ENCODE assay signal across 23 mouse cellular contexts in genomic region chr4:120796687-120797086, GRCm38 (mm10). TPM values are rescaled to one million over a fixed set of nuclear protein-coding genes. Genes with fewer than 3 reads are reported as not detected.
DNase-seq lines count a peak whose midpoint lies in the region; ATAC-seq and TF ChIP-seq lines count a peak whose summit lies in the region.
"Had no signal": no experiment of that assay in that cellular context is flagged by ENCODE, and none has a peak within 500 bp of the region (broad histone marks: within the 10 kb centered on the region; RNA-seq: fewer than 3 reads in every experiment).

No protein-coding gene starts in this region.

- in situ Hi-C loops in ES-E14 (cut with MboI; ENCODE audit: low sequenced_read_pairs in 2 of 2, unreplicated experiment in 2 of 2): no loop called here

- no peak overlapping the region for H3K4me2 ChIP-seq in forebrain, embryonic 14.5 days (ENCODE audit: low read length)
- no peak overlapping the region for H3K4me2 ChIP-seq in forebrain, embryonic 13.5 days
- no peak overlapping the region for H3K4me2 ChIP-seq in midbrain, embryonic 14.5 days (ENCODE audit: low read length)
- H3K4me2 ChIP-seq: embryonic facial prominence, embryonic 12.5 days; heart, embryonic 15.5 days; hindbrain, embryonic 14.5 days had no signal

- no peak overlapping the region for H3K9ac ChIP-seq in ES-E14 (ENCODE audit: insufficient read depth, low read depth, low read length, poor library complexity, severe bottlenecking)
- no peak overlapping the region for H3K9ac ChIP-seq in forebrain, embryonic 14.5 days (ENCODE audit: low read length)
- no peak overlapping the region for H3K9ac ChIP-seq in forebrain, embryonic 13.5 days
- no peak overlapping the region for H3K9ac ChIP-seq in midbrain, embryonic 14.5 days (replicated peaks; ENCODE audit: low read length)
- H3K9ac ChIP-seq: embryonic facial prominence, embryonic 12.5 days; forebrain, postnatal 0 days; heart, embryonic 15.5 days; hindbrain, embryonic 14.5 days had no signal

- DNase-seq in A20 (ENCODE audit: low read depth, low spot score) (peak; percentile 45), ES-E14 (ENCODE audit: low read depth, low spot score) (no peak)
- no peak for DNase-seq in forebrain, embryonic 14.5 days (ENCODE audit: low spot score)
- no peak for DNase-seq in midbrain, embryonic 14.5 days
- DNase-seq: adrenal gland, postnatal 14 days; B cell, adult 2 months; cerebellum, adult 18-20 months; cerebellum, postnatal 10 days; forebrain, postnatal 0 days; gastrocnemius, postnatal 25 days; heart, adult 18-20 months; heart, postnatal 14 days; kidney, adult 2 months had no signal

- peaks cover 2 to 4% of the 10 kb centered on the region in 2 experiments; a peak in 3 of 4 replicates for H3K4me1 ChIP-seq in ES-E14 (ENCODE audit: control insufficient read depth in 2 of 2, insufficient read depth in 2 of 2, low read length in 2 of 2, poor library complexity in 1 of 2)
- peaks cover 2% of the 10 kb centered on the region; the same call in 1 of the 2 replicates for H3K4me1 ChIP-seq in forebrain, embryonic 14.5 days (ENCODE audit: control insufficient read depth, insufficient read depth, low read length)
- peaks cover 13% of the 10 kb centered on the region; the same call in 1 of the 2 replicates for H3K4me1 ChIP-seq in forebrain, embryonic 13.5 days
- no peaks in the 10 kb centered on the region for H3K4me1 ChIP-seq in midbrain, embryonic 14.5 days (ENCODE audit: control insufficient read depth, insufficient read depth, low read length)

- 85% methylated on average over 2 of the region's 2 CpGs for WGBS in forebrain, embryonic 14.5 days
- 89% methylated on average over 2 of the region's 2 CpGs for WGBS in forebrain, embryonic 13.5 days
- WGBS in midbrain, embryonic 14.5 days: 90% methylated on average over 2 of the region's 2 CpGs

- H3K27ac ChIP-seq in ES-E14 (ENCODE audit: insufficient read depth, low read depth, low read length, poor library complexity, severe bottlenecking): peak overlapping the region; percentile 22; the same call in 1 of the 2 replicates
- H3K27ac ChIP-seq in forebrain, embryonic 14.5 days (ENCODE audit: low read depth, low read length): no peak overlapping the region
- H3K27ac ChIP-seq in forebrain, embryonic 13.5 days: no peak overlapping the region
- no peak overlapping the region for H3K27ac ChIP-seq in midbrain, embryonic 14.5 days (replicated peaks; ENCODE audit: low read depth, low read length)
- H3K27ac ChIP-seq: embryonic facial prominence, embryonic 12.5 days; heart, embryonic 10.5 days; heart, embryonic 15.5 days; hindbrain, embryonic 14.5 days had no signal

- no peaks in the 10 kb centered on the region for H3K9me3 ChIP-seq in ES-E14 (ENCODE audit: control insufficient read depth, insufficient read depth, low read depth, low read length)
- no peaks in the 10 kb centered on the region for H3K9me3 ChIP-seq in forebrain, embryonic 14.5 days (replicated peaks; ENCODE audit: control insufficient read depth, low read length)
- no peaks in the 10 kb centered on the region for H3K9me3 ChIP-seq in forebrain, embryonic 13.5 days (replicated peaks)
- H3K9me3 ChIP-seq in midbrain, embryonic 14.5 days (ENCODE audit: control insufficient read depth, low read length): no peaks in the 10 kb centered on the region
- H3K9me3 ChIP-seq: embryonic facial prominence, embryonic 12.5 days; heart, embryonic 10.5 days; heart, embryonic 15.5 days had no signal

- no peaks in the 10 kb centered on the region for H3K36me3 ChIP-seq in ES-E14 (ENCODE audit: control insufficient read depth, insufficient read depth, low read length, poor library complexity, severe bottlenecking)
- H3K36me3 ChIP-seq in forebrain, embryonic 14.5 days (ENCODE audit: control insufficient read depth, insufficient read depth, low read length): no peaks in the 10 kb centered on the region
- no peaks in the 10 kb centered on the region for H3K36me3 ChIP-seq in forebrain, embryonic 13.5 days (ENCODE audit: poor library complexity, severe bottlenecking)
- no peaks in the 10 kb centered on the region for H3K36me3 ChIP-seq in midbrain, embryonic 14.5 days (ENCODE audit: control insufficient read depth, insufficient read depth, low read length)
- H3K36me3 ChIP-seq: heart, embryonic 10.5 days; heart, embryonic 15.5 days had no signal

- H3K27me3 ChIP-seq in forebrain, embryonic 14.5 days (replicated peaks; ENCODE audit: control insufficient read depth, insufficient read depth, low read length): no peaks in the 10 kb centered on the region
- H3K27me3 ChIP-seq in forebrain, embryonic 13.5 days: no peaks in the 10 kb centered on the region
- H3K27me3 ChIP-seq in midbrain, embryonic 14.5 days (ENCODE audit: control insufficient read depth, insufficient read depth, low read length): no peaks in the 10 kb centered on the region
- H3K27me3 ChIP-seq: embryonic facial prominence, embryonic 12.5 days; heart, embryonic 15.5 days had no signal

- H3K4me3 ChIP-seq in ES-E14 (ENCODE audit: insufficient read depth in 1 of 2, low read depth in 1 of 2, low read length in 2 of 2, poor library complexity in 1 of 2, severe bottlenecking in 1 of 2): no peak overlapping the region
- H3K4me3 ChIP-seq in forebrain, embryonic 14.5 days (ENCODE audit: low read depth, low read length): no peak overlapping the region
- H3K4me3 ChIP-seq in forebrain, embryonic 13.5 days: no peak overlapping the region
- H3K4me3 ChIP-seq in midbrain, embryonic 14.5 days (replicated peaks; ENCODE audit: low read depth, low read length): no peak overlapping the region
- H3K4me3 ChIP-seq: embryonic facial prominence, embryonic 12.5 days; heart, embryonic 10.5 days; heart, embryonic 15.5 days had no signal

- ATAC-seq in common myeloid progenitor, adult 5-6 weeks (replicated peaks; ENCODE audit: low read depth, poor library complexity, severe bottlenecking): peak; percentile 50
- peak; percentile 27; the same call in 1 of the 2 replicates for ATAC-seq in megakaryocyte progenitor cell, adult 5-6 weeks (replicated peaks; ENCODE audit: poor library complexity)
- ATAC-seq in forebrain, embryonic 14.5 days: no peak
- no peak for ATAC-seq in forebrain, embryonic 13.5 days
- ATAC-seq in midbrain, embryonic 14.5 days (ENCODE audit: low FRiP score, low TSS enrichment): no peak
- ATAC-seq: activated CD4-positive, CD25-positive, alpha-beta regulatory T cell, adult 4 months; forebrain, postnatal 0 days; intestine, embryonic 16.5 days had no signal

TF ChIP-seq in ES-E14, 5 proteins besides CTCF, POLR2A, EP300 and RAD21:
- TF ChIP-seq MAFK (IDR thresholded peaks at IDR 0.05; ENCODE audit: insufficient read depth, low read depth, low read length) (no peak), CHD2 (IDR thresholded peaks at IDR 0.05; ENCODE audit: low read depth, low read length) (no peak), ZNF384 (IDR thresholded peaks at IDR 0.05; ENCODE audit: low read depth, low read length) (no peak), ZC3H11A (IDR thresholded peaks at IDR 0.05; ENCODE audit: borderline replicate concordance, low read depth, low read length) (no peak), HCFC1 (IDR thresholded peaks at IDR 0.05; ENCODE audit: borderline replicate concordance, insufficient read depth, low read length) (no peak)

RNA-seq across cellular contexts. Expression of gene Nfyc, which starts 34.7 kb away (rescaled TPM):
- total RNA-seq in ES-E14 (2012; rRNA removed): 47.1 and 62.0 TPM in 2 replicates
- 51.2 and 73.2 TPM in 2 replicates for total RNA-seq in common myeloid progenitor, adult 5-6 weeks (2017)
- 60.6 and 69.9 TPM in 2 replicates for total RNA-seq in megakaryocyte progenitor cell, adult 5-6 weeks (2015)
- 40.8 and 41.5 TPM in 2 replicates for total RNA-seq in megakaryocyte progenitor cell, adult 5-6 weeks (2017)
- polyA plus RNA-seq in forebrain, embryonic 14.5 days (2014; fragmentation: Nextera tagmentation; extraction: Ambion mirVana): 120 and 123 TPM in 2 replicates
- polyA plus RNA-seq in forebrain, embryonic 13.5 days (2015; fragmentation: Nextera tagmentation; extraction: Ambion mirVana): 98.2 and 106 TPM in 2 replicates
- polyA plus RNA-seq in midbrain, embryonic 14.5 days (2014; fragmentation: Nextera tagmentation; extraction: Ambion mirVana): 89.4 and 97.5 TPM in 2 replicates

RNA-seq across cellular contexts. Expression of gene Kcnq4, which starts 48.3 kb away (rescaled TPM):
- 0.45 and 0.74 TPM in 2 replicates for total RNA-seq in ES-E14 (2012; rRNA removed)
- not detected in 2 replicates for total RNA-seq in common myeloid progenitor, adult 5-6 weeks (2017)
- total RNA-seq in megakaryocyte progenitor cell, adult 5-6 weeks (2015): not detected in 2 replicates
- not detected in 2 replicates for total RNA-seq in megakaryocyte progenitor cell, adult 5-6 weeks (2017)
- polyA plus RNA-seq in forebrain, embryonic 14.5 days (2014; fragmentation: Nextera tagmentation; extraction: Ambion mirVana): 5.0 and 6.5 TPM in 2 replicates
- 3.4 and 4.0 TPM in 2 replicates for polyA plus RNA-seq in forebrain, embryonic 13.5 days (2015; fragmentation: Nextera tagmentation; extraction: Ambion mirVana)
- polyA plus RNA-seq in midbrain, embryonic 14.5 days (2014; fragmentation: Nextera tagmentation; extraction: Ambion mirVana): 3.7 and 3.9 TPM in 2 replicates
- total RNA-seq: hematopoietic stem cell, adult 5-6 weeks had no signal
- polyA plus RNA-seq: activated CD4-positive, CD25-positive, alpha-beta regulatory T cell, adult 4 months had no signal

RNA-seq across cellular contexts. Expression of gene Rims3, which starts 57.9 kb away (rescaled TPM):
- total RNA-seq in ES-E14 (2012; rRNA removed): 4.5 and 6.7 TPM in 2 replicates
- total RNA-seq in common myeloid progenitor, adult 5-6 weeks (2017): 0.05 and 0.19 TPM in 2 replicates
- total RNA-seq in megakaryocyte progenitor cell, adult 5-6 weeks (2015): 0.02 and 0.07 TPM in 2 replicates
- 0.14 TPM in 1 of 2 replicates, not detected in the other for total RNA-seq in megakaryocyte progenitor cell, adult 5-6 weeks (2017)
- 8.1 and 9.0 TPM in 2 replicates for polyA plus RNA-seq in forebrain, embryonic 14.5 days (2014; fragmentation: Nextera tagmentation; extraction: Ambion mirVana)
- 4.3 and 6.8 TPM in 2 replicates for polyA plus RNA-seq in forebrain, embryonic 13.5 days (2015; fragmentation: Nextera tagmentation; extraction: Ambion mirVana)
- 20.7 and 20.9 TPM in 2 replicates for polyA plus RNA-seq in midbrain, embryonic 14.5 days (2014; fragmentation: Nextera tagmentation; extraction: Ambion mirVana)

Comparison
In these comparisons a context has a peak if more than half of its experiments do, and no peak if none do; other contexts are left out.
1. ATAC-seq: peak in common myeloid progenitor, adult 5-6 weeks (single experiment) and megakaryocyte progenitor cell, adult 5-6 weeks (single experiment); none in forebrain, embryonic 14.5 days (single experiment), forebrain, embryonic 13.5 days (single experiment) and midbrain, embryonic 14.5 days (single experiment).